Mouse (Mus musculus): ENCODE measurements around the gene 4930579F01Rik. TPM values are rescaled to one million over a fixed set of nuclear protein-coding genes. Genes with fewer than 3 reads are reported as not detected.
"Not testable (repeated sequence)": the region's sequence is repeated elsewhere in the genome, so short reads cannot be mapped to it uniquely, and the experiment has no call there.

4930579F01Rik gene
- polyA plus RNA-seq, 1 experiment from 2014 or later: not detected

DNA sequence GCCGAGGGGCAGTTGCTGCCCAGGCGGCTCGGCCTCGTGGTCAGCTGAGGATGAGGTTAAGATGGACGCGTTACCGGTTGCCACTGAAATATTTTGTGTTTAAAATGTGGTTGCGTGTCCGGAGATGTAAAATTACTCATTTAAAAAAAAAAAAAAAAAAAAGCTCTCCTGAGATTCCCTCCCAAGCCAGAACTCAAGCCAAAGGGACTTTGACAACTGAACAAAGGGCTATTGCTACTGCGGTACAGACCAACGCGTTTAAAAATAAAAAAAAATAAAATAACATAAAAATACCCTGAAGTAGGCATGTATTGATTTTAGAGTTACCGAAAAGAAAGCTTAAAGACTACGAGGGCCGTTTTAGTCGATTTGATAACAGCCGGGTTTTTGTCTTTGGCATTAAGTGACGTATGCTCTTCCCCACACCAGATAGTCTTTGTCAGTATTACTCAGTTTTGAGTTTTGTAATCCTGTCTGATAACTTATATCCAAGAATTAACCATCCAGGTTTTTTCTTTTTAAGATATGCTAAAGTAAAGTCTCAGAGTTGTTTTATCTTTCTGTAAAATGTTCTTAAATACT, 49.5 kb downstream of the 4930579F01Rik start:
- peak overlapping the region; percentile 78 for H3K4me2 ChIP-seq (ENCODE audit: low read length)
- peak overlapping the region; percentile 80 for H3K9ac ChIP-seq (ENCODE audit: low read length)
- peak overlapping the region; percentile 51 for H3K4me3 ChIP-seq (ENCODE audit: low read depth, low read length)
- H3K36me3 ChIP-seq (ENCODE audit: control insufficient read depth, insufficient read depth, low read length): peaks cover 3% of the 10 kb centered on the region; the same call in 1 of the 2 replicates
- WGBS: under 1% methylated on average over 18 of the region's 18 CpGs
- DNase-seq (ENCODE audit: low spot score) (no peak), ATAC-seq (peak; percentile 1; the same call in 1 of the 2 replicates)
- peak overlapping the region; percentile 99 for H3K27ac ChIP-seq (ENCODE audit: low read depth, low read length)
- no peaks in the 10 kb centered on the region; the same call in 1 of the 2 replicates for H3K4me1 ChIP-seq (ENCODE audit: control insufficient read depth, insufficient read depth, low read length)
- H3K27me3 ChIP-seq (replicated peaks; ENCODE audit: control insufficient read depth, insufficient read depth, low read length): no peaks in the 10 kb centered on the region
- H3K9me3 ChIP-seq (replicated peaks; ENCODE audit: control insufficient read depth, low read length): no peaks in the 10 kb centered on the region

GRCm38 (mm10) chr3:138143315-138144059, 50.1 kb downstream of the 4930579F01Rik start, which contains the start of gene Trmt10a:
Trmt10a (plus strand) TSS chr3:138143448.
- WGBS: under 1% methylated on average over 69 of the region's 70 CpGs
- Histone ChIP-seq H3K4me2 (ENCODE audit: low read length) (peak within 1 kb of the TSS; percentile 78), H3K9ac (ENCODE audit: low read length) (peak within 1 kb of the TSS; percentile 80), H3K4me3 (ENCODE audit: low read depth, low read length) (peak within 1 kb of the TSS; percentile 51), H3K9me3 (replicated peaks; ENCODE audit: control insufficient read depth, low read length) (no peaks in the 10 kb centered on the region), H3K4me1 (ENCODE audit: control insufficient read depth, insufficient read depth, low read length) (no peaks in the 10 kb centered on the region; the same call in 1 of the 2 replicates), H3K27me3 (replicated peaks; ENCODE audit: control insufficient read depth, insufficient read depth, low read length) (no peaks in the 10 kb centered on the region), H3K36me3 (ENCODE audit: control insufficient read depth, insufficient read depth, low read length) (no peaks in the 10 kb centered on the region), H3K27ac (ENCODE audit: low read depth, low read length) (peak within 1 kb of the TSS; percentile 99)
- ATAC-seq (peak; percentile 98), DNase-seq (ENCODE audit: low spot score) (peak; percentile 99)

DNA sequence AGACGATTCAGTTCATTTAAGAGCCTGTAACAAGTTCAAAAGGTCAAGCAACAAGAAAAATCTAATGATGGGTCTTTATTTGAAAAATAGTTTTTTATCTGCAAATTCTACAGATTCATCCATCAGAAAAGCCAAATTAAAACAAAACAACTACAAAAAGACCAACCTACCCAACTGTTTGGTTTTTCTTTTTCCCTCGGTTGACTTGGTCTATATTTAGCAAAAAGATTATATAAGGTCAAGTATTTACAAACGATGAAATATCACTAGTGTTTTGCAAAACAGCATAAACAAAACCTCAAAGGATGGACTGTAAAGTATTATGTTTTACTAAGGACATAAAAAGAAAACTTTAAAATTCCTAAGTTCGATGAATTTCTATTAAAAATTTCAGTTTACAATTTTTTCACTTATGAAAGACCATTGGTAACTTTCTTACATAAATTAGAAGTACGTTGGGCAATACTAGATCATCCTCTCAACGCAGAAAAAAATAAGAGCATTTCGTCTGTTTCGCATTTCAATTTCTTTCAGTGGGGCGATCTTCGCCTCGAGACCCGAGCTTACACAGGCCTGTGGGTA, 50.8 kb downstream of the 4930579F01Rik start:
- Histone ChIP-seq H3K27me3 (replicated peaks; ENCODE audit: control insufficient read depth, insufficient read depth, low read length) (no peaks in the 10 kb centered on the region), H3K4me1 (ENCODE audit: control insufficient read depth, insufficient read depth, low read length) (no peaks in the 10 kb centered on the region; the same call in 1 of the 2 replicates), H3K36me3 (ENCODE audit: control insufficient read depth, insufficient read depth, low read length) (no peaks in the 10 kb centered on the region), H3K27ac (ENCODE audit: low read depth, low read length) (peak overlapping the region; percentile 99), H3K9ac (ENCODE audit: low read length) (peak overlapping the region; percentile 80), H3K9me3 (replicated peaks; ENCODE audit: control insufficient read depth, low read length) (no peaks in the 10 kb centered on the region), H3K4me3 (ENCODE audit: low read depth, low read length) (peak overlapping the region; percentile 51), H3K4me2 (ENCODE audit: low read length) (peak overlapping the region; percentile 46)
- 8% methylated on average over 12 of the region's 12 CpGs for WGBS
- no peak for DNase-seq (ENCODE audit: low spot score)
- ATAC-seq: no peak

DNA sequence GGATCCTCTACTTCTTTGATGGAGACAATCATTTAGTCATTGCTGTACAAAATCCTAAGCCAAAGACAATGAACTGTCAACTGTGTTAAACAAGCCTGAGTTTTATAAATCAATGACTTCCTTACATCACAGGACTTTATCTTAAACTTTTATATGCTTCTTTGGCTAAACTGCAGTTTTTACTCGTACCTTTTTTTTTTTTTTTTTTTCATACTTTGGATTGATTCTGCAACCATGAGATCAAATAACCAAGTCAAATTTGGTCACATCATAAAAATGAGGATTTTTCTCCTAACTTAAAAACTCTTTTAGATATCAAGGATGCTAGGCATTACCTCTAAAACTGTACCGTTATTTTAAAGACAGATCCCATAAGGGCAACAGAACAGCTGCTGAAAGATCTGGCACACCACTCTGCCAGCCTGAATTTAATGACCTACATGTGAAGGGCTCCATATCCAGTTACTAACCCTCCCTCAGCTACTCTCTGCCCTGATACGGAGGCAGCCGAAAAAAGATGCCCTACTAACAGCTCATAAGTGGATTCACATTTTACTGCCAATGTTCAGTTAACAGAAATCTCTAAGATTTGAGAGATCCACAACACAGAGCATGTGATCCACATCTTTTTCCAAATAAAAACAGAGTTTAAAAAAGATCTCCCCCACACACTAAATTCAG, 51.4 kb downstream of the 4930579F01Rik start:
- Histone ChIP-seq H3K27me3 (replicated peaks; ENCODE audit: control insufficient read depth, insufficient read depth, low read length) (no peaks in the 10 kb centered on the region), H3K36me3 (ENCODE audit: control insufficient read depth, insufficient read depth, low read length) (no peaks in the 10 kb centered on the region), H3K4me3 (ENCODE audit: low read depth, low read length) (peak overlapping the region; percentile 51), H3K4me1 (ENCODE audit: control insufficient read depth, insufficient read depth, low read length) (no peaks in the 10 kb centered on the region; the same call in 1 of the 2 replicates), H3K4me2 (ENCODE audit: low read length) (peak overlapping the region; percentile 46), H3K9ac (ENCODE audit: low read length) (peak overlapping the region; percentile 13; the same call in 1 of the 2 replicates), H3K9me3 (replicated peaks; ENCODE audit: control insufficient read depth, low read length) (no peaks in the 10 kb centered on the region), H3K27ac (ENCODE audit: low read depth, low read length) (no peak overlapping the region)
- DNase-seq (ENCODE audit: low spot score): peak; percentile 16
- no peak for ATAC-seq
- WGBS: 64% methylated on average over 4 of the region's 4 CpGs

- no peak overlapping the region for H3K4me2 ChIP-seq (ENCODE audit: low read length)
- no peaks in the 10 kb centered on the region for H3K36me3 ChIP-seq (ENCODE audit: control insufficient read depth, insufficient read depth, low read length)
- ATAC-seq: no peak
- no peak overlapping the region for H3K27ac ChIP-seq (ENCODE audit: low read depth, low read length)
- WGBS: 92% methylated on average over 6 of the region's 6 CpGs
- no peak overlapping the region for H3K9ac ChIP-seq (ENCODE audit: low read length)
- no peaks in the 10 kb centered on the region for H3K27me3 ChIP-seq (replicated peaks; ENCODE audit: control insufficient read depth, insufficient read depth, low read length)
- DNase-seq (ENCODE audit: low spot score): no peak
- no peaks in the 10 kb centered on the region for H3K9me3 ChIP-seq (replicated peaks; ENCODE audit: control insufficient read depth, low read length)
- H3K4me3 ChIP-seq (ENCODE audit: low read depth, low read length): no peak overlapping the region
- H3K4me1 ChIP-seq (ENCODE audit: control insufficient read depth, insufficient read depth, low read length): no peaks in the 10 kb centered on the region; the same call in 1 of the 2 replicates
Observed at GRCm38 (mm10) chr3:138139663-138140062, 54.0 kb downstream of the 4930579F01Rik start.

DNA sequence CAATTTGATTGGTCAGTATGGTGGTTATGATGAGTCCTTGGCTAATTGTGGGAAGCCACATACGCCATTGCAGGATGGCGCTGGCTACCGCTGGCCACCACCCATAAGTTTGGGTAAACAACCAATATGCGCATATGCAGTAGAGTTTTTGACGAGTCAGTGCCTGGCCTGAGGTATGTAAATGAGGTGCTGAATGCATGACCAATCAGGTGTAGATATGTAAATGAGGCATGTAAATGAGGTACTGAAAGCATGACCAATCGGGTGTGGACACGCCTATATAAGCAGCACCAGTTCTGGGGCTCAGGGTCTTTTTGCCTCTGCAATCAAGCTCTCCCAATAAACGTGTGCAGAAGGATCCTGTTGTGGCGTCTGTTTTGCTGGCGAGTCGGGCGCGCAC, 55.5 kb downstream of the 4930579F01Rik start:
- H3K27ac ChIP-seq (ENCODE audit: low read depth, low read length); H3K9ac ChIP-seq (ENCODE audit: low read length); H3K9me3 ChIP-seq (replicated peaks; ENCODE audit: control insufficient read depth, low read length); H3K27me3 ChIP-seq (replicated peaks; ENCODE audit: control insufficient read depth, insufficient read depth, low read length); H3K4me1 ChIP-seq (ENCODE audit: control insufficient read depth, insufficient read depth, low read length); DNase-seq (ENCODE audit: low spot score); H3K4me3 ChIP-seq (ENCODE audit: low read depth, low read length); ATAC-seq; H3K36me3 ChIP-seq (ENCODE audit: control insufficient read depth, insufficient read depth, low read length); H3K4me2 ChIP-seq (ENCODE audit: low read length): not testable (repeated sequence)
- 93% methylated on average over 13 of the region's 13 CpGs for WGBS

- DNase-seq (ENCODE audit: low spot score): no peak
- 95% methylated on average over 1 of the region's 1 CpGs for WGBS
Observed at GRCm38 (mm10) chr3:138134528-138134927, 59.1 kb downstream of the 4930579F01Rik start.

DNA sequence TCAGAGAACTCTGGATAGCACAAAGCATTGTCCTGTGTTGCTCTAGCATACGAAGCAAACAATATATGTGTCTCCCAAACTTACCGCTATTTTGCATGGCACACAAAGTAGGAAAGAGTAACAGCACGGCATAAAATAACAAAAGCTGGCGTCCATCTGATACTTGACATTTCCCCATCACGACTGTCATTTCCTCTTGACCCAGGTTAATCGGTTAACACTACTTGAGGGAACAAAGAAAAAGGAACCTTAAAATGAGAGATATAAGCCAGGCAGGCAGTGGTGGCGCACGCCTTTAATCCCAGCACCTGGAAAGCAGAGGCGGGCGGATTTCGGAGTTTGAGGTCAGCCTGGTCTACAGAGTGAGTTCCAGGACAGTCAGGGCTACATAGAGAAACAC, 59.7 kb downstream of the 4930579F01Rik start:
- ATAC-seq (no peak), DNase-seq (ENCODE audit: low spot score) (no peak)
- Histone ChIP-seq H3K9me3 (replicated peaks; ENCODE audit: control insufficient read depth, low read length) (no peaks in the 10 kb centered on the region), H3K4me2 (ENCODE audit: low read length) (no peak overlapping the region), H3K36me3 (ENCODE audit: control insufficient read depth, insufficient read depth, low read length) (no peaks in the 10 kb centered on the region), H3K9ac (ENCODE audit: low read length) (no peak overlapping the region), H3K27ac (ENCODE audit: low read depth, low read length) (no peak overlapping the region), H3K4me3 (ENCODE audit: low read depth, low read length) (no peak overlapping the region), H3K4me1 (ENCODE audit: control insufficient read depth, insufficient read depth, low read length) (no peaks in the 10 kb centered on the region), H3K27me3 (replicated peaks; ENCODE audit: control insufficient read depth, insufficient read depth, low read length) (no peaks in the 10 kb centered on the region)
- WGBS: 85% methylated on average over 11 of the region's 11 CpGs

More at GRCm38 (mm10) chr3:138134528-138134927, 59.1 kb downstream of the 4930579F01Rik start:
- H3K36me3 ChIP-seq (ENCODE audit: control insufficient read depth, insufficient read depth, low read length): no peaks in the 10 kb centered on the region
- H3K9me3 ChIP-seq (replicated peaks; ENCODE audit: control insufficient read depth, low read length): no peaks in the 10 kb centered on the region
- no peak overlapping the region for H3K4me2 ChIP-seq (ENCODE audit: low read length)
- no peak overlapping the region for H3K27ac ChIP-seq (ENCODE audit: low read depth, low read length)
- H3K4me3 ChIP-seq (ENCODE audit: low read depth, low read length): no peak overlapping the region
- H3K9ac ChIP-seq (ENCODE audit: low read length): no peak overlapping the region
- ATAC-seq: no peak
- no peaks in the 10 kb centered on the region for H3K27me3 ChIP-seq (replicated peaks; ENCODE audit: control insufficient read depth, insufficient read depth, low read length)
- no peaks in the 10 kb centered on the region for H3K4me1 ChIP-seq (ENCODE audit: control insufficient read depth, insufficient read depth, low read length)

Data from forebrain, embryonic 14.5 days (tissue).